Mouse (Mus musculus) CD8-positive naive resting alpha-beta T cell, adult 2 months (primary cell): Measurements from ENCODE around the gene Nifk.

Experiments used
- DNase-seq, 2 experiments: peaks; one replicate each; pipeline ENCODE4 v3.0.0; 2022; ENCODE audit warnings: low read depth in 2 of 2, low spot score in 2 of 2

Gene Nifk

DNA sequence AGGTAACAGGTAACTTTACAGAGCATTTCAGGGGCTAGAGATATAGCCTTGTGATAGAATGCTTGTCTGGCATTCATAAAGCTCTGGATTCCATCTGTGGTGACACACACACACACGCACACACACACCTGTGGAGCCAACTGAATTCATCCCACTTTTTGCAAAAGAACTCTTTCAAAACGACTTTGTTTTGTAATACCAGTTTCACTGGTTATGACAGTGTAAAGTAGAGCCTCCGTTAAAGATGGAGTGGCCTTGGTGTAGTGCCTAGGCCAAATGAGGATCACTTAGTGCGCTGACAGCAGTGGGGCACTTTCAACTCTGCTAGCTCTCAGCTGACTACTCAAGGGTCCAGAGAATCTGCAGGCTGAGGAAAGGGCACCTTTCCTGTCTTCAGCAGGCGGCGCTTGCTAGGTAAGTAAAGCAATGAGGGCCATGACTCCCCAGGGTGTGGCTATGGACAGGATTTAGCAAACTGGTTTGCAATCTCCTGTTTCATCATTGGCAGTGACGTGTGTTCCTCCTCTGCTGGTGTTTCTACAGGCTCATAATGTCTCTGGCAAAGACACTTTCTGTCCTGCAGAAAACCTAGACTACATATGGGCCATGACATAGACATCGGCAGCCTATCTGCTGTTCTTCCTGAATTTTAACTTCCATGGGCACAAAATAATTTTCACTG lies 58.6 kb downstream of the Nifk start:
- DNase-seq, result no peak
